14 mouse cellular contexts compared by ENCODE assay signal in the genomic region with DNA sequence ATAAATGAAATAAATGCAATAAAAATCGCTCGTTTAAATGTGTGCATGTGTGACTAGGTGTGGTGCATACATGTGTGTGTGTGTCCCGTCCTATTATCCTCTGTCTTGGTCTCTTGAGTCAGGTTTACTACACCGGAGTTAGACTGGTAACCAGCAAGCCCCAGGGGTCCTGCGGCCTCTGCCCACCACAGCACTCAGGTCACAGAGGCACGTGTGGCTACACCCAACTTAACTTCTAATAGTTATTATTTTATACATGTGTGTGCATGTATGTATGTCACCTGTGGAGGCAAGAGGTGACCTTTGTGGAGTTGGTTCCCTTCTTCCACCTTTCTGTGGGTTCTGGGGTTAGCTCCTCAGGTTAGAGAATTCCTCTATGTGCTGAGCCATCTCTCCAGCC. TPM values are rescaled to one million over a fixed set of nuclear protein-coding genes. Genes with fewer than 3 reads are reported as not detected.
A peak's percentile ranks its signal among the peaks of the same experiment; 100 is the strongest.
DNase-seq lines count a peak whose midpoint lies in the region; ATAC-seq and TF ChIP-seq lines count a peak whose summit lies in the region.
"Had no signal": no experiment of that assay in that cellular context is flagged by ENCODE, and none has a peak within 500 bp of the region (broad histone marks: within the 10 kb centered on the region; RNA-seq: fewer than 3 reads in every experiment).

No protein-coding gene starts in this region.

- H3K27ac ChIP-seq in heart, embryonic 11.5 days (ENCODE audit: low read depth, low read length): 0 out of 2 replicates have a peak overlapping the region, but pooled peaks have one; percentile 29
- peak overlapping the region; percentile 19 for H3K27ac ChIP-seq in lung, embryonic 14.5 days (ENCODE audit: low read depth)
- peak overlapping the region; percentile 95 for H3K27ac ChIP-seq in embryonic facial prominence, embryonic 14.5 days (replicated peaks; ENCODE audit: low read depth, low read length)
- peak overlapping the region; percentile 94; the same call in 1 of the 2 replicates for H3K27ac ChIP-seq in limb, embryonic 15.5 days

- DNase-seq in heart, postnatal 14 days: no peak
- no peak for DNase-seq in lung, embryonic 14.5 days
- DNase-seq in lung, postnatal 36 days: no peak
- DNase-seq in embryonic facial prominence, embryonic 14.5 days (ENCODE audit: low spot score): no peak
- no peak for DNase-seq in adrenal gland, postnatal 4 days (ENCODE audit: low spot score in 2 of 2)
- DNase-seq: adrenal gland, postnatal 36 days; cerebellum, adult 11 months; kidney, postnatal 25 days; layer of hippocampus, postnatal 36 days had no signal

- H3K4me1 ChIP-seq in heart, embryonic 11.5 days (ENCODE audit: control insufficient read depth, insufficient read depth, low read length): peaks cover 11% of the 10 kb centered on the region
- peaks cover 32% of the 10 kb centered on the region for H3K4me1 ChIP-seq in lung, embryonic 14.5 days (ENCODE audit: insufficient read depth)
- H3K4me1 ChIP-seq in embryonic facial prominence, embryonic 14.5 days (ENCODE audit: control insufficient read depth, insufficient read depth, low read length): peaks cover 53% of the 10 kb centered on the region
- H3K4me1 ChIP-seq in limb, embryonic 15.5 days: peaks cover 64% of the 10 kb centered on the region

- no peak overlapping the region for H3K4me3 ChIP-seq in heart, embryonic 11.5 days (ENCODE audit: low read depth, low read length)
- H3K4me3 ChIP-seq in lung, embryonic 14.5 days (ENCODE audit: low read depth, low read length): no peak overlapping the region
- H3K4me3 ChIP-seq in embryonic facial prominence, embryonic 14.5 days (ENCODE audit: low read depth, low read length): no peak overlapping the region
- H3K4me3 ChIP-seq in limb, embryonic 15.5 days: no peak overlapping the region

- H3K9me3 ChIP-seq in heart, embryonic 11.5 days (replicated peaks; ENCODE audit: control insufficient read depth, low read length): no peaks in the 10 kb centered on the region
- H3K9me3 ChIP-seq in lung, embryonic 14.5 days (ENCODE audit: low read depth, low read length): no peaks in the 10 kb centered on the region
- H3K9me3 ChIP-seq in embryonic facial prominence, embryonic 14.5 days (ENCODE audit: control insufficient read depth, low read length): no peaks in the 10 kb centered on the region
- H3K9me3 ChIP-seq in limb, embryonic 15.5 days: no peaks in the 10 kb centered on the region
- H3K9me3 ChIP-seq: forebrain, embryonic 13.5 days; G1E; neural tube, embryonic 15.5 days had no signal

- intact Hi-C loops in heart, postnatal 14 days (cut with DNase I): loop anchor here (10.0 kb wide), 1 partner anchor 570 kb away; the partner anchor contains the start of gene Dnah6

- WGBS in heart, embryonic 11.5 days (ENCODE audit: insufficient replicate concordance): 85% methylated on average over 6 of the region's 6 CpGs
- WGBS in lung, embryonic 14.5 days: 91% methylated on average over 6 of the region's 6 CpGs
- WGBS in embryonic facial prominence, embryonic 14.5 days: 84% methylated on average over 6 of the region's 6 CpGs
- WGBS in limb, embryonic 15.5 days: 72% methylated on average over 6 of the region's 6 CpGs

- H3K4me2 ChIP-seq in heart, embryonic 11.5 days: no peak overlapping the region
- no peak overlapping the region for H3K4me2 ChIP-seq in lung, embryonic 14.5 days
- no peak overlapping the region for H3K4me2 ChIP-seq in embryonic facial prominence, embryonic 14.5 days (ENCODE audit: low read depth, low read length)
- H3K4me2 ChIP-seq in limb, embryonic 15.5 days: no peak overlapping the region

- TF ChIP-seq CTCF in lung, embryonic 14.5 days (IDR thresholded peaks at IDR 0.05; ENCODE audit: low read depth): no peak

- no peaks in the 10 kb centered on the region for H3K36me3 ChIP-seq in heart, embryonic 11.5 days (ENCODE audit: control insufficient read depth, insufficient read depth, low read length)
- H3K36me3 ChIP-seq in lung, embryonic 14.5 days (ENCODE audit: insufficient read depth): no peaks in the 10 kb centered on the region
- H3K36me3 ChIP-seq in embryonic facial prominence, embryonic 14.5 days (ENCODE audit: control insufficient read depth, insufficient read depth, low read length): no peaks in the 10 kb centered on the region
- no peaks in the 10 kb centered on the region for H3K36me3 ChIP-seq in limb, embryonic 15.5 days
- H3K36me3 ChIP-seq: G1E; neural tube, embryonic 15.5 days had no signal

- ATAC-seq in heart, embryonic 11.5 days (replicated peaks; ENCODE audit: insufficient number of reproducible peaks, low FRiP score, low TSS enrichment): no peak
- no peak for ATAC-seq in lung, embryonic 14.5 days (ENCODE audit: insufficient read depth)
- ATAC-seq in embryonic facial prominence, embryonic 14.5 days (ENCODE audit: low read depth): no peak
- no peak for ATAC-seq in limb, embryonic 15.5 days (ENCODE audit: insufficient number of reproducible peaks, low FRiP score, low TSS enrichment, low read depth)

- no peaks in the 10 kb centered on the region for H3K27me3 ChIP-seq in heart, embryonic 11.5 days (ENCODE audit: control insufficient read depth, insufficient read depth, low read length)
- no peaks in the 10 kb centered on the region for H3K27me3 ChIP-seq in lung, embryonic 14.5 days (ENCODE audit: insufficient read depth, low read length)
- no peaks in the 10 kb centered on the region for H3K27me3 ChIP-seq in embryonic facial prominence, embryonic 14.5 days (replicated peaks; ENCODE audit: control insufficient read depth, insufficient read depth, low read length)
- H3K27me3 ChIP-seq in limb, embryonic 15.5 days: no peaks in the 10 kb centered on the region
- H3K27me3 ChIP-seq: forebrain, embryonic 13.5 days; neural tube, embryonic 15.5 days had no signal

- H3K9ac ChIP-seq in heart, embryonic 11.5 days (ENCODE audit: low read depth, low read length): no peak overlapping the region
- no peak overlapping the region for H3K9ac ChIP-seq in lung, embryonic 14.5 days
- no peak overlapping the region for H3K9ac ChIP-seq in embryonic facial prominence, embryonic 14.5 days (ENCODE audit: low read depth, low read length)
- no peak overlapping the region for H3K9ac ChIP-seq in limb, embryonic 15.5 days
- H3K9ac ChIP-seq: forebrain, embryonic 13.5 days had no signal

RNA-seq across cellular contexts. Expression of gene Tgoln1, which starts 37.6 kb away (rescaled TPM):
- 25.3 and 31.0 TPM in 2 replicates for polyA plus RNA-seq in heart, embryonic 11.5 days (2014; fragmentation: Nextera tagmentation; extraction: Ambion mirVana)
- 10 to 100 TPM; 46.4 to 47.6 TPM for total RNA-seq in heart, postnatal 14 days (2021)
- polyA plus RNA-seq in lung, embryonic 14.5 days (2014; fragmentation: Nextera tagmentation; extraction: Ambion mirVana): 40.4 and 43.2 TPM in 2 replicates
- polyA plus RNA-seq in embryonic facial prominence, embryonic 14.5 days (2014; fragmentation: Nextera tagmentation; extraction: Ambion mirVana): 33.8 and 34.7 TPM in 2 replicates
- polyA plus RNA-seq in limb, embryonic 15.5 days (2015; fragmentation: Nextera tagmentation; extraction: Ambion mirVana): 25.6 and 25.8 TPM in 2 replicates
- total RNA-seq in adrenal gland, postnatal 4 days (2021): 10 to 100 TPM; 94.9 to 96.7 TPM

RNA-seq across cellular contexts. Expression of gene Retsat, which starts 56.1 kb away (rescaled TPM):
- polyA plus RNA-seq in heart, embryonic 11.5 days (2014; fragmentation: Nextera tagmentation; extraction: Ambion mirVana): 13.9 and 16.2 TPM in 2 replicates
- 100 to 1,000 TPM; 164 to 166 TPM for total RNA-seq in heart, postnatal 14 days (2021)
- polyA plus RNA-seq in lung, embryonic 14.5 days (2014; fragmentation: Nextera tagmentation; extraction: Ambion mirVana): 17.2 and 18.4 TPM in 2 replicates
- polyA plus RNA-seq in embryonic facial prominence, embryonic 14.5 days (2014; fragmentation: Nextera tagmentation; extraction: Ambion mirVana): 16.4 and 18.2 TPM in 2 replicates
- 16.3 and 17.3 TPM in 2 replicates for polyA plus RNA-seq in limb, embryonic 15.5 days (2015; fragmentation: Nextera tagmentation; extraction: Ambion mirVana)
- total RNA-seq in adrenal gland, postnatal 4 days (2021): 100 to 1,000 TPM; 159 to 166 TPM

RNA-seq across cellular contexts. Expression of gene Elmod3, which starts 56.1 kb away (rescaled TPM):
- polyA plus RNA-seq in heart, embryonic 11.5 days (2014; fragmentation: Nextera tagmentation; extraction: Ambion mirVana): 10.5 and 12.1 TPM in 2 replicates
- 10 to 100 TPM; 16.7 to 19.2 TPM for total RNA-seq in heart, postnatal 14 days (2021)
- 15.9 and 16.2 TPM in 2 replicates for polyA plus RNA-seq in lung, embryonic 14.5 days (2014; fragmentation: Nextera tagmentation; extraction: Ambion mirVana)
- 18.7 and 18.8 TPM in 2 replicates for polyA plus RNA-seq in embryonic facial prominence, embryonic 14.5 days (2014; fragmentation: Nextera tagmentation; extraction: Ambion mirVana)
- polyA plus RNA-seq in limb, embryonic 15.5 days (2015; fragmentation: Nextera tagmentation; extraction: Ambion mirVana): 18.2 and 18.8 TPM in 2 replicates
- 10 to 100 TPM; 14.2 to 16.8 TPM for total RNA-seq in adrenal gland, postnatal 4 days (2021)

Comparison
In these comparisons a context has a peak if more than half of its experiments do, and no peak if none do; other contexts are left out.
1. H3K27ac ChIP-seq: peak in every context shown above with its lines; median percentile 95 in embryonic facial prominence, embryonic 14.5 days; 94 in limb, embryonic 15.5 days; 29 in heart, embryonic 11.5 days; 19 in lung, embryonic 14.5 days.